Mouse (Mus musculus) hematopoietic stem cell, adult 5-6 weeks (primary cell): ENCODE data around the gene Dpyd. TPM values are rescaled to one million over a fixed set of nuclear protein-coding genes. Genes with fewer than 3 reads are reported as not detected.

Source experiments
- ATAC-seq, 2 experiments: fragments of 125-278 bp in 1 of 2; replicated peaks in 1 of 2; 2 replicates each; pipeline ENCODE4 v1.8.0; 2016 to 2017; ENCODE audit warnings: inconsistent platforms in 2 of 2, mild to moderate bottlenecking in 2 of 2, moderate number of reproducible peaks in 2 of 2, low read depth in 1 of 2, moderate TSS enrichment in 1 of 2; ENCODE audit not compliant: low FRiP score in 2 of 2, poor library complexity in 2 of 2, severe bottlenecking in 2 of 2, insufficient read depth in 1 of 2, low TSS enrichment in 1 of 2
- total RNA-seq: library from RNA; stranded (forward); fragments of 172-1452, 232-1000 nt; gene quantifications from 2 replicates; pipeline ENCODE4 v1.2.3, GENCODE M21; 2017

Dpyd gene
- total RNA-seq, 1 experiment from 2014 or later: not detected

DNA sequence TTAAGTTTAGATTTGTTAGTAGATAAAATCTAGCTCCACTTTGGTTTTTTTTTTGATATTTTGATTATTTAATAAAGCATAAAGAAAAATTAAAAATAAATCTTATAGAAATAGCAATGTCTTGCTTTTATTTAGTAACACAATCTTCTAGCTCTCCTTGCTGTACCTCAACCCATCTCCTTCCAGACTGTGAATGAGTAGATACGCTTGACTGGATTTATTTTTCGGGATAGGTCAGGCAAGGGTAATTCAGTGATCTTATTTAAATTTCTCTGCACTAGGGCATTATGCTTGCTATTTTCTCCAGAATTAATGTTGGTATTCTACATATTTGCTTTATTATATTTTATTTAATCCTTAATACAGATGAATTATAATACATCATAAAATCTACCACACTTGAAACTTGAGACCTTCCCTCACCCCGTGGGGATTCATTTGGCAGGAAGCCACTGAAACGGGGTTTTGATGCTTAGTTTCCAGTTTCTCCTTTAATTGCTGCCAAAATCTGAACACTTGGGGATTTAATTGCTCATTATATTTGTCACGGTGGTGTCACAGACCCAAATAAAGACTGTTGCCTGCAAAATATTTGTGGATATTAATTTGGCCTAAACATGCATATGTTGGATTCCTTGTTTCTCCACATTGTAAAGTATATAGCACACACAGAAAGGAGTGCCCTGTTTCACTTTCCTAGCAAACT is 102.2 kb downstream of the Dpyd start:
- no peak for ATAC-seq

DNA sequence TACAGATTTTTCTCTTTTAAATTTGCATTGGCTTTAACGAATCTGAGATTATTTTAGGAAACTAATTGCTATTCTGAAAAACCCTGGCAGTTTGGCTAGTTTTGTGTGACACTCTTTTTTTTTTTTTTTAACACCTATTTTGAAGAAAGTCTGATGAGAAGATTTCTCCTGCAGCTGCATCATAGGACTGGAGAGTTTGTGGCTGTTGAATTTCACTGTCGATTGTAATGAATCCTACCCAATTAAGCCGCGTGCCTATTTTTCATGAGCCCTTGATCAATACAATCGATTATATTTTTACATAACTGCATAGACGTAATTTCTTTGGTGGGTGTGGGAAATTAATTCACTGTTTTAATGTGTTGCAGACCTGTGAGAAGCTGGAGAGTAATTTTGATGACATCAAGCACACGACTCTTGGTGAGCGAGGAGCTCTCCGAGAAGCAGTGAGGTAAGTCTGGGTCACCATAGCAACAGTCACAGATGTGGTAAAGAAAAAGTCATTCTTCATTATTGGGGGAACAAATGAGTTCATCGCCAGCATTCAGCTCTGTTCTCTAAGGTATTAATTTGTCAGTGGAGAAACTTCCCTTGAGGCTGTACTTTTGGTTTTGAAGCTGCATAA is 112.3 kb downstream of the Dpyd start:
- ATAC-seq: no peak

DNA sequence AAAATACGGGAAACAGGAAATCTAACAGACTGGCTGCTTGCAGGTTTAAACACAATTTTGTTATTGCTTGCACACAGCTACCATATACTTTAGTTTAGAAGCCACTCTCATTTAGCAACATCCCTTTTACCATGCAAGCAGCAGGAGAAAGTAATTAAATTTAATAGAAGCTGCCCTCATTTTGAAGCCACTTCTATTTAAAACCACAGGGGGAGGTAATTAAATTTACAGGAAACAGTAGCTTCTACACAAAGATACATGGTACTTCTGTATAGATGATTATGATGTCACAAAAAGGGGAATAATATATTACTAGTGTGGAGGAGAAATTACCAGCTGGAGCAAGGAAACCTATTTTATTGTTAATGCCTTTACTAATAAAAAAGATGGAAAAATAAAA is 113.5 kb downstream of the Dpyd start:
- no peak for ATAC-seq

DNA sequence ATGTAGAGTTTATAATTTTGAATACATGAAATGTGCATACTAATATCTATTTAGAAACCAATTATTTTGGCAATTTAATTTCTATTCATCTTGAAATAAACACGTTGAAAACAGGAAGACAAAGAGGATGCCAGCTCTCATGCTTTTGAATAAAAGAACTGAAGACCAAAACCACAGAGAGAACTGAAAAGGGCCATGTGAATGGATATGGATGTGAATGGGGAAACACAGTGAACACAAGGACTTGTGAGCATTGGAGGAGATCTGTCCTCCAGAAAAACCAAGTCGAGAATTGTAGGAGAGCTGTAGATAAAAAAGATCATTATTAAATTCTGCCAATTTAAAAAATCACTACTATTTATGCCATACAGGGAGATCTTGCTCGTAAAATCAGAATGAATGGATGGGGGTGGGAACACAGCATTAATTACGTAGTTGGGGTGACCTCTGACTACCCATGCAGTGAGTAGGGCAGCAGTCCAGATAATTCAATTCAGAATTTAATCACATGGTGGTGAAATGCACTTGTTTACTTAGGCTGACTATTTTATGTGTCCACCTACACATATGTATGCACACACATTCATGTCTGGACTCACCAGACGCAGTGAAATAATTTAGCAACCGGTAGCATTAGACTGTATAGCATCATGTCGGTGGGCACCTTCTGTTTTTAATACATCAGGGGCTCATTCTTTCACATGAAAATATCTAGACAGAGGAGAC is 114.3 kb downstream of the Dpyd start:
- ATAC-seq: no peak

DNA sequence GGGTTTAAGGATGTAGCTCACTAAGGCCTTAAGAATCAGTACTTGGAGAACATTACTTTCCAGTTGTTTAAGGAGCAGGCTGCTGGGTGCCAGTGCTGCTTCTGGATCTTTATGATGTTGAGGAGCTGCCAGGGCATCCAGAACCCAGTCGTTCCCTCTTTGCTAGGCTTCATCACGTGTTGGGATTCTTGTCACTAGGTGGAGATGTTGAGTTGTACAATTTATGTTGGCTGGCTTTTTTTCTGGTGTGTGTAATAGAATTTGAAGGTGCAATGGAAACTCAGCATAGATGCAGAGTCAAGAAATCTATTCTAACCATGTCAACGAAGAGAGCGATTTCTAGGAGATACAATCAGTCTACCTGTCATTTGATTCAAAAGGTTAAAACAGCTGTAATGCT is 118.9 kb downstream of the Dpyd start:
- 0 out of 4 replicates have a peak, but pooled peaks of 1 of the 2 experiments have one; percentile 32 for ATAC-seq

DNA sequence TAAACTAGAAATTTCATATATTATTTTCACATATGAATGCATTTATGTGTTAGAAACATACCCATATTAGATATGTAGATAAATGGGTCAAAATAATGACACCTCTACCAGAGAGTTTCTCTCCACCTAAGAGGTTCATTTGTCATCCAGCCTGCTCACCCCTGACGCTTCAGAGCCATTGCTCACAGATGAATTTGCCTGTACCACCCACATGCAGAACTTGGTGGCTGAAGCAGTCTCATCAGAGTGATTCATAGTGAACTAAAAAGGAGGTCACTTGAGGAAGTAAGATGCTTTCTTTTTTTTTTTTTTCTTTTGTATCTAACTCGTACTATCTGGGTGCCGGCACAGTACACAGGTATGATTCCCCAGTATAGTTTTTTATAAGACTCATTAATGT is 188.3 kb downstream of the Dpyd start:
- ATAC-seq: no peak

DNA sequence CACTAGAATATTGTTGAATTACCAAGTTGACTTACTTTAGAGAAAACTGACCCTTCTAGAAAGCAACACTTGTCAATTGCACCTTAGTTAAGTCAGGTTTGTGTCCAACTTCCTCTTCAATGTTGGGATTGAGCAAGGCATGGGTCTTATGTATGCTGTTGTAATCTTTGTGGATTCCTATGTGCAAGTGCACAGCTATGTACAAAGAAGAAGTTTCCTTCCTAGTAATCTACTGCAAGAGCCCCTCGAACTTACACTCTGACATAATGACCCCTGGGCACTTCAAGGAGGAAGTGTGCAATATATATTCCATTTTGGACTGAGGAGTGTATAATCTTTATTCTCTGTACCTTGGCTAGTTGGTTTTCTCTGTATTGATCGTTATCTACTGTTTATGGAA is 191.7 kb downstream of the Dpyd start:
- no peak; a peak in 1 of 4 replicates for ATAC-seq

DNA sequence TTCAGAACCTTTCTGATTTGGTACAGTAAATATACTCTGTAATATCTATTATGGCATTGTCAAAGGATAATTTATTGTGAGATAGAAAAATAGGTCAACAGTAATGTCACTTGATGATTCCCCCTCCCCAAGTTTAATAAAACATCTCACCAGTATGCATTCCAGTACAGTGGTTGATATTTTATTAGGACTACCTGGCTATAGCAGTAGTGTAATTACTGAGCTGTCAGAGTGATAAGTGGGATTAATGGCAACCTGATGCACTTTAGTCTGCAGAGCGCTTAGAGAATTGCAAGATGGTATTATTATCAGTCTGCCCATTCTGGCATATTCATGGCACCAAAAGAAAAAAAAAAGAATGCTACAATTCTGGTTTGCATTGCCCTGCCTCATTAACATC is 194.2 kb downstream of the Dpyd start:
- no peak for ATAC-seq

DNA sequence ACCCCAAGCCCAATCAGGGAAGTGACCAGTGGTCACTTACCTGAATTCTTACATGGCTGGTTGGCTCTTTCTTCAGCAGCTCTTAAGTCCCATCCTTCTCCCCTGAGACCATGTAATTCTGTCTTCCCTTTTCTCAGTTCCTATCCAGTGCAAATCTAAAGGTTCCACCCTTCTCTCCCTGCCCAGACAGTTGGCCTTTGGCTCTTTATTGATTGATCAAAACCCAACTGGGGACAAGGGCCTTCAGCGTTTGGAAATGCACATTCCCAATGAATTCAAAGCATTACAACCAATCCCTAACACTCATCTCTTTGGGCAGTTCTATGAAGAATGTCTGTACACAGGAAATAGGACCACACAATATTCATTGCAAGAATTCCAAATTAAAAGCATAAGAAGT is 251.0 kb downstream of the Dpyd start:
- no peak for ATAC-seq

DNA sequence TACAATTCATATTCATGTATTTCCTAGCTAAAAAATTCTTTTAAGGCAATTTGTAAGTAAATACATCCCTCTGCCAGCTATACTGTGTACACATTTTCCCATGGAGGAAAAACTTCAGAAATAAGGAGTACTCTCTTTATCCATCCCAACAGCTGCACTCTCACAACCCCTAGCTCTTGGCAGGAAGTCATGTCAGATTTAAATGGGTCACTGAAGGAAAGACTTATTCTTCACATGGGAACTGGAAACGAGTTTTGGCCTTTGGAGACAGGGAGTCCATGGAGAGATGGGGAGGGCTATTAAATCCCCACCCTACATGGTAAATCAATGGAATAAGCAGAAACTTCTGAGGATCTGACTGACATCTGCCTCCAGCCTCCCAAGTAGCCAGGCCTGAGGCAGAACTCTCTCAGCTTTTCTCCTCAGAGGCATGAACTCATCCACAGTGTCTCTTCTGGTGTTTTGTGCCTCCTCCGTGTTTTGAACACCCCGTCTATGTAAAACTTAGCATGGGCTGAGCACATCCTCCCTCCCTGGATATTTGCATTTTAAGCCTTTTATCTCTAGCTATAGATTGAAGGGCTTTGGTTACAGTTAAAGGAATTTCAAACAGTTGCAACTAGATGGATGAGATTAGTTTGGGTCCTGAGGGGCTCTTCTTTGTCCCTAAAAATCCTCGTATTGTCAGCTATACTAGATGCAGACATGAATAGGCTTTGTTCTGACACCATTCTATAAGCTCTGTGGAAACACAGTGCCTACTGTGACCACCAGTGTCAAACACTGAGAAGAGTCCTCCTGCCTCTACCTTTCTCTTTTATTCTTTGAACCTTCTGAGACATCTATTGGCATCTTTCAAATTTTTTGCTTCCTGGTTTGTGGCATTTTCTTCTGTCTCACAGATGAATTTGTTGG is 288.9 kb downstream of the Dpyd start:
- ATAC-seq: no peak

DNA sequence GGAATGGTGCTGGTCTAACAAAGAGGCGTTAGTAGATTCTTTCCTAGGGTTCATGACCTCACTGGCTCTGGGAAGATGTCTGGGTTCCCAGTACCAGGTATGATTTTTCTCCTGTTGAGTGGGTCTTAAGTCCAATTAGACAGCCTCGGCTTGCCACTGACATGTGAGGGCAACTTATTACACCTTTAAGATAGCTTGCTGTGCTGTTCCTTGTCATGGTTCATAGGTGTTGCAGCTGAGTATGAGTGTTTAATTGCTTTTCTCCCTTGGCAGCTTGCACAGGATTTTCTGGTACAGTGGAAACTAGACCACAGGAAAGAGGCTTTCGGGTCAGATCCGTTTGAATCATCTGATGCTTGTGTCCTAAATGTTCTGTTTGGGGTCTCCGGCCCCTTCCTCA is 290.8 kb downstream of the Dpyd start:
- no peak for ATAC-seq

DNA sequence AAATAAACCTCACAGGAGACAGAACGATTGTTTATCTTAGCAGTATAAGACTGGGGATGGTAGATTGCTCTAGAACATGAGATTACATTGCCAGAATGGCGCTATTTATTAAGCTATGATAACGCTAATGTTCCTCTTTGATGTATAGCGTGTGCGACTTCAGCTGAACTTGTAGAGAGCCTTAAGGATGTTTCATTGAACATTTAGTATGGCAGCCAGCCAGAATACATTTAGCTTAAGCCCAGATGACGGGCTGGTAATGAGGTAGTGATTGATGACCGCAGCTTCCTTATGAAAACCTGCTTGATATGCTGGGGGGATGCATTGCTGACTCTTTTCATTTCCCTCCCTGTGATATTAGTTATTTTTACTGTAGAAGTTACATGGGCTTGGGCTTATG is 293.5 kb downstream of the Dpyd start:
- no peak for ATAC-seq

DNA sequence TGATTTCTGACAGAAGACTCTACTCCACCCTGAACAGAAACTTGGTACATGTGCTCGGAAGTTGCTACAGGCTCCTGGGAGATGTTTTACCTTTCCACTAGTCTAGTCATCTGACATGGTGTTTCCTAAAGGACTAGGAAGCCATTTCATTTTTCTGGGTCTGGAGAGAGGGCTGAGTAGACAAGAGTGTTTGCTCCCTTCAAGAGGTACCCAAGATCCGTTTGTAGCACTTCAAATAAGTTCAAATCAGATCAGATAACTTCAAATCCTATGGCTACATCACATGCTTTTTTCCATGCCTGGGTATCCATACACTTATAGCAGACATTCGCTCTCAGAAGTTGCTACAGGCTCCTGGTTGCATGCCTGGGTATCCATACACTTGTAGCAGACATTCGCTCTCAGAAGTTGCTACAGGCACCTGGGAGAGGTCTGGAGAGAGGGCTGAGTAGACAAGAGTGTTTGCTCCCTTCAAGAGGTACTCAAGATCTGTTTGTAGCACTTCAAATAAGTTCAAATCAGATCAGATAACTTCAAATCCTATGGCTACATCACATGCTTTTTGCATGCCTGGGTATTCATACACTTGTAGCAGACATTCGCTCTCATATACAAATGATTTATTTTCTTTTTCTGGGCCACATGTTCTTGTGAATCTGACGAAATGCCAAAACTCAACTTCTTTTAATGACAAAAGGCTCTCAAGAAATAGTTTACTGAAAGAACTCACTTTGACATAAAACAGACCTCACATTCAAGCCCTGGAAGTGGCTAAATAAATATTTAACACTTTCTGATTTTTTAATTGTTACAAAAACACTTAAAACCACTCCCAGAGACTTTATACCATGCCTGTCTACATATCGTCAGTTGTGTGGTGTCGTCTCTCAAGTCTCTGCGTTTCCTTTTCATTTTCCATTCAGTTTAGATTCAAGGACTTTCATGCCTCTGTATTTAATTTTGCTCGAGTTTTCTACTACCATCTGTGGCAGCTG is 307.5 kb downstream of the Dpyd start:
- ATAC-seq: no peak

DNA sequence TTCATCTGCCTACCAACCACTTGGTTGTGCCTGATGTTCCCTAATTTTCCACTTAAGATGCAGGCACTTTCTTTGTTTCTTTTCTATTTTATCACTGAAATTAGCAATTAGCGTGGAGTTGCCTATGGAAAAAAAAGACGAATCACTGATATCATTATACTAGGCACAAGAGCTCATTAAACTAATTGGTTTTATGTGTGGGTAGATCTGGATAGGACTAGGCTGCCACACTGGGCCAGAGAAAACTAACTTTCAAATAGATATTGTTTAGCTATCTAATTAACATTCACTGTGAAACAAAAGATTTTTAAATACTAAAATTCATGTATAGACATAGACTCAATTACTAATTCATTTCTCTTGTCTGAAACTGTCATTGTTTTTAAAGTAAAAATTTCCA is 313.9 kb downstream of the Dpyd start:
- no peak for ATAC-seq

DNA sequence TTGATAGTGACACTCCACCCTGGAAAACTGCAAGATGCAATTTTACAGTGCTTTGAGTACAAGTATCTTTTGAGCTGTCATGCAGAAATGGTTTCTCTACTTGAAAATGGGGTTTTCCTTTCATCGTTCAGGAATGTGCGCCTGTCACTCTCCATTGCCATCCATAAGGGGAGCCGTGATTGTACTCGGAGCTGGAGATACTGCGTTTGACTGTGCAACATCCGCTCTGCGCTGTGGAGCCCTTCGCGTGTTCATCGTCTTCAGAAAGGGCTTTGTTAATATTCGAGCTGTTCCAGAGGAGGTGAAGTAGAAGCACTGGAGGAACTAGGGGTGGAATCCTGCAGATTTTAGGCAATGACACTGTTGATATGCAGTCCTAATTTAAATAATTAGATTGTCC is 337.1 kb downstream of the Dpyd start:
- ATAC-seq: no peak

DNA sequence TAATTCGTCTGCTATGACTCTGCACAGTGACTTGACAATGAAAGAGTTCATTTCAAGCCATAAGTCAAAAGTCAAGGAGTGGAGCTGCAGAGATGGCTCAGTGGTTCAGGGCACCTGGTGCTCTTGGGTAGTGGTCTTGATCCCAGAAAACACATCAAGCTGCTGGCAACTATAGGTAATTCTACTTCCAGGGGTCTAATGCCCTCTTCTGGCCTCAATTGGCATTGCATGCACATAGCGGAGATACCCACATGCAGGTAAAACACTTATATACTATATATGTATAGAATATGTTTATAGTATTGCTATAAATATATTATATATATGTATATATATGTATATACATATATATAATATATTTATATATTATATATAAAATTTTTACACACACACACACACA is 429.4 kb downstream of the Dpyd start:
- ATAC-seq: no peak

DNA sequence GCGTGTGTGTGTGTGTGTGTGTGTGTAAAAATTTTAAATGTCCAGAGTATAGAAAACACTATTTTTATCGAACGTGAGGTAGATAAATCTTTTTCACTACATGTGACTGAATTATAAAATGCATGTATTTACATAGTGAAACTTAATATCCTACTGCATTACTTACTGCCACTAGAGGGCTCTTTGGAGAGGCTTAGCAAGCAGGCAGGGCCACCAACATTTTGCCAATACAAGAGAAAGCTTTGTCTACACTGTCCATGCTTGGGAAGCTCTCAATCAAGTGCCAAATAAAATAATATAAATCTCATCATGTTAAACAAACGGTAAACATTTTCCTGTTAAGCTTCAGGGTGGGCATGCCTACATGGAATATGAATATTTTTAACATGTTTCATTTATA is 429.9 kb downstream of the Dpyd start:
- no peak for ATAC-seq
